Mouse (Mus musculus): ENCODE results near the gene AY074887.
"Not testable (repeated sequence)": the region's sequence is repeated elsewhere in the genome, so short reads cannot be mapped to it uniquely, and the experiment has no call there.

The AY074887 gene

DNA sequence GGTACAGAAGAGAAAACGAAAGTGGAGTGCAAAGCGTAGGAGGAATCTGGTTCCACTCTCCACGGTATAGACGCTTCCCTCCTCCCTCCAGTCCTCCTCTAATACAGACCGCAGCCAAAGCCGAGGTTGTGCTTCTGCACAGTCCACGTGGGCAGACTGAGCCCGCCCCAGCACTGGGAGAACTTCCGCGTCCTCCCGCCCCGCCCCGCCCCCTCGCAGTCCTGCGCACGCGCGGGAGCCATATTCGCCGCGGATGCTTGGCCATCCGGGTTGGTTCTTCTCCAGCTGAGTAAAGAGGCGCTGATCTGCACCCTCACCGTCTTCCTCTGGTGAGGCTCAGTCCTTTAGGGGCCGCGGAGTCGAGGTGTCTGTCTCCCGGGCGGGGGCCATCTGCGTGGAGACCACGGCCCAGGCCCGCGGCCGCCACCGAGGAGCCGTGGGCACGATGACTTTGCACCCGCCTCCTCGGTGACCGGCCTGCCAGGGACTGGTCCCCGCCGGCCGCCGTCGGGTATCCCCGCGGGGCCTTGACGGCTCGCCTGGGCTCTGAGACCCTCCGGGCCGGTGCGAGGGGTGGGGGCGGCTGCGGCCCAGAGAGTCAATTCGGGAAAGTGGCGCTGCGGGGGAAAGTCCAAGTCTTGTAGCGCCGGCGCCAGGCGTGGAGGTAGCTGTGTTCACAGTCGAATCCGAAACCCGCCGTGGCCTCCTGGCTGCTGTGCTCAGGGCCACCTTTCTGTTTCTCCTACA lies at the start of gene AY074887, which contains the start of gene Psma4:
Gene AY074887, minus strand, starts transcription at position 424 of the 747 bp plus-strand sequence.
Gene Psma4, plus strand, starts transcription at position 216 of the 747 bp plus-strand sequence.
- DNase-seq, result peak; percentile 96

DNA sequence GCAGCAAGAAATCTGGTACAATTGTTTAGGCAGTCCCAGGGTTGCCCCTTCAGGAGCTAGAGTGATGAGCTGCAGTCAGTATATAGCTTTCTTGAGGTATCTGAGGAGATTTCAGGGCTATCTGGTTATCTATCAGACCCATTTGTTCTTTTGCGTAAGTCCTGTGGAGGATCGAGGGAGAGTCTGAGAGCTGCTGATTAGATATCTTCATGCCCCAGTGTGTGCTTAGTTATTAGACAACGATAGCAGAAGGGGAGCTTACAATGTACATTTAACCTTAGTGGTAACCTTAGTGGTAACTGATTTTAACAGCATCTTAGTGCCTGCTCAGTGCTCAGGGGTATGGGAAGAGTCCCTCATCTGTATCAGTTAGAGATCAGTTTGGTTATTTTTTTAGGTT lies 44.8 kb upstream of the AY074887 start:
- DNase-seq, result no peak

DNA sequence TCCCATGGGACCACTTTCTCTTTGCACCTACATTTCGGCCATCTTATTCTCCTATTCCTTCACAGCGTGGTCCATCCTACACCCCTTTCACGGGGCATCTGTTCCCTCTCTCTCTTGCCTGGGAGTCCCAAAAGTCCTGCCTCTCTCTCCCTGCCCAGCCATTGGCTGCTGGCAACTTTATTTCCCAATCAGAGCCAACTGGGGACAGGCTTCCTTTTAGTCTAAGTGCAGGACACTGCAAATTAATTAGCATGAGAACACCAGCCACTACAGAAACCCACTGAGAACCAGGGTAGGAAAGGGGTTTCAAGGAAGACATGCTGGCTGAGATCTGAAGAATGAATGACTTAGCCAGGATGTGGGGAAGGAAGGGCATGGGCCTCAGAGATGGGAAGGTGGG lies 43.6 kb upstream of the AY074887 start:
- no peak for DNase-seq

DNA sequence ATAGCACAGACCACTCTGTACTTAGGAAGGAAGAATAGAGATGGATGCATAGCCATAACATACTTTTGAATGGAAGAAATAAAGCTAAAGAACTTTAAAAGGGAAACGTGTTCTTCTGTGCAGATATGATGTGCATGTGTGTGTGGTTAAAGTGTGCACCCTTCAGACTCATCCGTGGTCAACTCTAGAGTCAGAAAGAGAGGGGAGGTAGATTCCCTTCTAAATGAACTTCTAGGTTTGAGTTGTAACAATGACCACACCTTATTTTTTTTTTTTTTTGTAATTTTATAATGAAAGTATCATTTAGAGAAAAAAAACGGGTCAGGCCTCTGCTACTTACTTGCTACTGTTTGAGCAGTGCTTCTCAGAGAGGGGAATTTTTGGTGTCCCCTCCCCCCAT lies 39.6 kb upstream of the AY074887 start:
- DNase-seq, result no peak

DNA sequence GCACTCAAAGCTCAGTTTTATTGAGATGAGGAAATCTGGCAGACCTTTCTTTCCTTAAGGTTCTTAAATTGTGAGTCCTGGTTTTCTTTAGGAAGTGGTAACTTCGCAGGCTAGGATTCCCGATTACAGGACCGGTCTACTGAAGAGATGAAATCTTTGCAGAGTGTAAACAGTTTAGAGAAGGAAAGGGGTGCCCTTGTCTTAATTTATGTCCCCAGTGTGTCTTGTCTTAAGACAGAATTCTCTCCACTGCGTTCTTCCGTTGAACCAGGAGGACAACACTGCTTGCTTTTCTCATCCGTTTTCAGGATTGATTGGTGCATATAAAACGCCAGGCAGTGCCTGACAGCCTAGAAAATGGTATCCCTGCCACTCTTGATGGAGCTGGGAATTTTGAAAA lies 31.6 kb upstream of the AY074887 start:
- DNase-seq, result no peak

DNA sequence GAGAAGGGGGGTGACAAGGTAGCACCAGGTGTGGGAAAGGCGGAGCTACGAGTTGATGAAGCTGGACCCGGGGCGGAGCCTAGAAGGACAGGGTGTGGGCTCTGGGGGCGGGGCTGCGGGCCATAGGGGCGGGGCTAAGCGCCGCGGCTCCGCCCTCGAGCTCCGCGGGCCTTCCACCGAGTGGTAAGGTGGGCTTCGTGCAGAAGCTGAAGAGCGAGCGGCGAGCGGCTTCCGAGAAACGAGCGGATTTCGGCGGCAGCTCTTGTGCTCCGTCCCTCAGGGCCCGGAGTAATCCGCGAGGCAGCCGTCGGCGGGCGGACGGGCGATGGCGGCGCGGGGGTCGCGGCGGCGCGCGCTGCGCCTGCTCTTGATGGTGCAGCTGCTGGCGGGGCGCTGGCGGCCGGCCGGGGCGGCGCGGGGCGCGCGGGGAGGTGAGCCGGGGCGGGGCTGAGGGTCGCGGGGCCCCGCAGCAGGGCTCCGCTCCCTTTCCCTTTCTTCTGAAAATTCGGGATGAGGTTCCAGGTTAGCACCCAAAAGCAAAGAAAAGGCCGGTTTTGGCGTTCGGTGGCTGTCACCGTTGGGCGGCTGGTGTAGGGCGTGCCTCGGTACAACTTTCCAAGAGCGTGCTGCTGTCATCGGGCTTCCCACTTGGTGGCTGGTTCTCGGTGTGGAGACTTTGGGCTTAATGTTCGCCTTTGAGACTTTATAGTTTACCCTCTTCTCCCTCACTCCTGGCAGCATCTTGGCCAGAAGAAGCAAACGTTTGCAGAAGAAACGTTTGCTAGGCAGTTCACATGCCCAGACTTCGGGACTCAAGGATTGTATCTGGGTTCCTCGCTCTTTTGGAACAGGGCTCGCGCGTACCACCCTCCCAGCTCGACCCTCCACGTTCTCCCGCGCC lies 30.7 kb upstream of the AY074887 start:
- peak; percentile 62 for DNase-seq

DNA sequence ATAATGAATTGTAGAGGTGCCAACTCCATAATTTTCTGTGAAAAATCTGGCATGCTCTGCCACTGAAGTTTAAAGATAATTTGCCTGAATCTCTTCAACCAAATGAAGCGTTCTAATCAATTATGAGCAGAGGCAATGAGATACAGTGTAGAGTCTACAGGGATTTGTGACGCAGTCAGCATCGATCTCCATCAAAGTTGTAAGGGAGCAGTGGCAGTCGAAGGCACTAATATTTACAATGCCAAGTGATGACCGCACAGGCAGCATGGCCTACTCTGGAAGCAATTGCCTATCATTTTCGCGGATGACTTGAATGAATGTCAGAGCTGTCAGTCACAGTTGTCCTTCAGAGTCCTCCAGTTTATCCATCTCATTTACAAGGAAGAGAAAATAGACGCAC lies 29.9 kb upstream of the AY074887 start, which contains the start of gene Chrna5:
Gene Chrna5, plus strand, starts transcription at position 207 of the 400 bp plus-strand sequence.
- no peak for DNase-seq

DNA sequence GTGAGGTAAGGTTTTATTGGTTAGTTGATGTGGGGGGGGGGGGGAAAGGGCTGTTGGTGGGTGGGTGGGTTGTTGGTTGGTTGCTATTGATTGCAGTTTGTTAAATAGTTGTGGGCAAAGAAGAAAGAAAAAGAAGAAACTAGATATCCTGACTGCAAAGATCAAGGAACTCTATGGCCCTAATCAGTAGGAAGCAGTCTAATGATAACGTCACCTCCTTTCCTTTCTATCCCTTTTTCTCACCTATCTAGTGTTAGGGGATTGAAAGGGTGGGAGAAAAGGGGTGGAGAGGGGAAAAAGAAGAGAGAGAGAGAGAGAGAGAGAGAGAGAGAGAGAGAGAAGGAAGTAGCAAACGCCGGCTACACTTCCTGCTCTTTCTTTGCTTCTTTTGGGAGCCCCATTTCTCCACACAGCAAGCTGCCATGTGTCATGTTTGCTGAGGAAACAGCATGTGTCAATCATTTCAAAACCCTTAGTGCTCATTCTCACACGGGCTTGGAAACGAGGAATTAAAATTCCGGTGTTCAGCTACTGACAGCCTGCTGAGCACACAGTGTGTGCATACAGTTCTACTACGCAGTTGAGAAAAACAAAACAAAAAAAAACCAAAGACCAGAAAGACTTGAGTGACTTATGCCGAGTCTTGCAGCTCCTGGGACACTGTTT lies 19.3 kb upstream of the AY074887 start:
- DNase-seq, result no peak

DNA sequence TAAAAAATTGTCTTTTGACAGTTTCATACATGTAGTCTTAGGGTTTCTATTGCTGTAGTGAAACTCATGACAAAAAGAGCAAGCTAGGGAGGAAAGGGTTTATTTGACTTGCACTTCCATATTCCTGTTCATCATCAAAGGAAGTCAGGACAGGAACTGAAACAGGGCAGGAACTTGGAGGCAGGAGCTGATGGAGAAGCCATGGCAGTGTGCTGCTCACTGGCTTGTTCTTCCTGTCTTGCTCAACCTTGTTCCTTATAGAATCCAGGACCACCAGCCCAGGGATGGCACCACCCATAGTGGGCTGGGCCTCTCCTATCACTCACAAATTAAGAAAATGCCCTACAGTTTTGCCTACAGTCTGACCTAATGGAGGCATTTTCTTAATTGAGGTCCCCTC lies 12.9 kb upstream of the AY074887 start:
- no peak for DNase-seq

DNA sequence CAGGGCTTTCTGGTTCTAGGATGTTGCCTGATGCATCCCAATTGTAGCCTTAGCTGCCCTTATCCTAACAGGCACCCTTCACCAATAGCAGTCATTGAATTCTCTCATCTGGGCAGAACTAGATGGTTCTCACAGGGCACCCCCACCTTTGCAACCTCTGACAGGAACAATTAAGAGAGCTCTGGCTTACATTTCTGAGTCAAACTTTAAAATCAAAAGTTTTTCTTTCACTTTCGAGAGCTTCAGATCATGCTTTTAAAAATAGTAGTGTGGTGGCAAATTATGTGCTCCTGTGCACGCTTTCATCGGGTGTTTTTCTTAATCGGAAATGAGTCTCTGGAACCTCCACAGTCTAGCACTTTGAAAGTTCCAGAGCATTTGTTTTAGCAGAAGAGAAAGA lies 10.3 kb upstream of the AY074887 start:
- no peak for DNase-seq

DNA sequence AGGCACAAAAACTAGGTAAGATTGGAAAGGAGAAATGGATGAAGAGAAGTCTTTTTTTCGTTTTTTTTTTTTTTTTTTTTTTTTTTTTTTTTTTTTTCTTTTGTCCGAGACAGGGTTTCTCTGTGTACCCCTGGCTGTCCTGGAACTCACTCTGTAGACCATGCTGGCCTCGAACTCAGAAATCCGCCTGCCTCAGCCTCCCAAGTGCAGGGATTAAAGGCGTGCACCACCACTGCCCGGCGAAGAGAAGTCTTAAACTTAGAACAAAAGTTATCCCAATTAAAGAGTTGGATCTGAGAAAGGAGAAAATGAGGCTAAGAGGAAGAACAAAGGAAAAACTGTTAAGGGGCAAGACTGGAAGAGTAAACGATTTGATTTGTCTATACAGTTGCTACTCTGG lies 636 bp downstream of the AY074887 start:
- not testable (repeated sequence) for DNase-seq

DNA sequence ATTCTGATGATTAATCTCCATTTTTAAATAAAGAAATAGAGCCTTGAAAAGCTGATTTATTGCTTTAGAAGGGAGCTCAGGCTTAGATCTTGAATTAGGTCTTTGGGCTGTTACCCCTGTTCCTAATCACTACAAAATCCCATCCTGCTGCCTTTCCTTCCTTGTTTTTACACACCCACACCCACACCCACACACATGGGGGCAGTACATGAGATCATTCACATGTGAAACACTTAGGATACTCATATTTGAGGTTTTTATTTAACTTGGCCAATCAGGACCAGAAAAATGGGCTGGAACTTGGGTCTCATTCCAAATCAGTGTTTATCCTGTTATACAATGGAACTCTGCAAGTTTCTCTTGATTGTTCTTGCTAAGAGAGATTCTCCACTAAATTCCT lies 1.3 kb downstream of the AY074887 start:
- DNase-seq, result no peak

DNA sequence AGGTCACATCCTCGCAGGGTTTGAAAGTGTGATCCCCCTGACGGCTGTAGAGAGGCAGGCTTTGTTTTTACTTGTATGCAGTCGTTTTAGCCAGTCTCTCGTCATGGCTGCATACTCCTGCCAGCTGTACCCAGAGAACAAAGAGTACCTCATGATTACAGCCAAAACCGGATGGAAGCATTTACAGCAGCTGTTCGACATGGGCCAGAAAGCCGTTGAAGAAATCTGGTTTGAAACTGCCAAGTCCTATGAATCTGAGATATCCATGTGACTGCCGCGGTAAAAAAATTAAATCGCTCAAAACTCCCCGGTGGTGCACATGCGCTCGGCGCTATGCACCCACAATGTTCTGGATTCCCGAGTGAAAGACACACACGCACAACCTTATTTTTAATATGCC lies 4.5 kb downstream of the AY074887 start:
- DNase-seq, result no peak

DNA sequence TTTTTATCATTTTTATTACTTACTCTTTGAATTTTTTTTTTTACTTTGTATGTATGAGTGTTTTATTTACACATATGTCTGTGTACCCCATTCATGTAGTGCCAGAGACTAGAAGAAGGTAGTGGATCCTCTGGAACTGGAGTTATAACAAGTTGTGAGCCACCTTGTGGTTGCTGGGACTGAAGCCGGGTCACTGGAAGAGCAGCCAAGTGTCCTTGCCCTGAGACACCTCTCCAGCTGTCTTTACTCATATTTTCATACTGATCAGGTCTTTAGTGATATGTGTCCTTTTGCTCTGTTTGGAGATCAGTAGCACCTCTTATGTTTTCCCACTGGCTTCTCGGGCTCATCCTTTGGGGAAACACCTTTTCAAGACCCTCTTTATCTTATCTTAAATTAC lies 6.3 kb downstream of the AY074887 start:
- no peak for DNase-seq

DNA sequence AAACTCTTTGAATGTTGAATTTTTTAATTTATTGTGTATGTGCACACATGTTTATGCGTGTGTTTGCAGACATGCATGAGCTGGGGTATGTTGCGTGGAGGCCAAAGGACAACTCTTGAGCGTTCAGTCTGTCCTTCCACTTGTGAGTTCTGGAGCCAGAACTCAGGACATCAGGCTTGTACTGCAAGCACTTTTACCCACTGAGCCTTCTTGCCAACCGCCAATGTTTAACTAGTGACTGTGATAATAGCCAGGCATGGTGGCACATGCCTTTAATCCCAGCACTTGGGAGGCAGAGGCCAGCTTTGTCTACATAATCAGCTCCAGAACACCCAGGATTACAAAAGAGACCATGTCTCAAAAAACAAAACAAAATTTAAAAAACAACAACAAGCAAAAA lies 8.7 kb downstream of the AY074887 start:
- no peak for DNase-seq

DNA sequence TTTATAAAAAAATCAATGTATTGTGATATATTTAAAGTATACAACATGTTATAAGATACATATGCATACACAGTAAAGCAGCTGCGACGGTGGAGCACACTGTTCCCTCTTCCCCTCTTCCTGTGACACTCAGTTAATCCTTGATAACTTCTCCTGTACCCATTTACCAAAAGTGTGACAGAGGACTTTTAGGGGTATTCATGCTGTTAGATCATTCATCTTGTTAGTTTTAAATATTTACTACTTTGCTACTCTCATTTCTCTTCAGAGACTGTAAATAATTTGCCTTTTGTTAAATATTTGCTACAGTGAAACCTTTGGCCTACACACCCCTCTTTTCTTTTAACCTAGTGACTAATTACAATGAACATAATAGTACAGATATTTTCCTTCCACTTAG lies 18.4 kb downstream of the AY074887 start:
- no peak for DNase-seq

DNA sequence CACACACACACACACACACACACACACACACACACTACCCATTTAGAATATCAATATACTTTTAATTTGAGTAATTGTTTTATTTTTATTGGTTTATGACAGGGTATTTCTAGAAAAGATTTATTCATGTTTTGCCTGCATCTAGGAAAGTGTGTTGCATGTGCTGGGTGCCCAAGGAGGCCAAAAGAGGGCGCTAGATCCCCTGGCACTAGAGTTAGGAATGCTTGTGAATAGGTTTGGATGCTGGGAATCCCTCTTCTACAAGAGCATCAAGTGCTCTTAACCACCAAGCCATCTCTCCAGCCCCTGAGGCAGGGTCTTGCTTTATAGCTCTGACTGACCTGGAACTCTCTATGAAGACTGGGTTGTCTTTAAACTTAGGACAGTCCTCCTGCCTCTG lies 19.0 kb downstream of the AY074887 start:
- DNase-seq, result no peak

DNA sequence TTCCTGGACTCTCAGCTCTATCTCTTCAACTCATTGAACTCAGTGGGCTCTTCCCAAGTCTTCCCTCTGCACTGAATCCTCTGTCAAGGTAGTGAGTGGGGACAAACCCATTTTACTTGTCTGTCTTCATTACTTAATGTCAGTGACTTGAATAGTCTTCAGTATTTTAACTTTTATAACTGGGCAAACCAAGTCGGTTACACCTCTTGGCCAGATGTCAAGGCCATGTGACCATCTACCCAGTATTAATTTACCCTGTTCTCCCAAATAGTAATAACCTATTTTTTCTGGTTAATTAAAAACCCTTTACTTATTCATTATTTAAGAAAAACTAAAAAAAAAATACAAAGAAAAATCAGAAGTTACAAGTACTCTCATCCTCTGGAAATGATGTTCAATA lies 20.1 kb downstream of the AY074887 start:
- no peak for DNase-seq

DNA sequence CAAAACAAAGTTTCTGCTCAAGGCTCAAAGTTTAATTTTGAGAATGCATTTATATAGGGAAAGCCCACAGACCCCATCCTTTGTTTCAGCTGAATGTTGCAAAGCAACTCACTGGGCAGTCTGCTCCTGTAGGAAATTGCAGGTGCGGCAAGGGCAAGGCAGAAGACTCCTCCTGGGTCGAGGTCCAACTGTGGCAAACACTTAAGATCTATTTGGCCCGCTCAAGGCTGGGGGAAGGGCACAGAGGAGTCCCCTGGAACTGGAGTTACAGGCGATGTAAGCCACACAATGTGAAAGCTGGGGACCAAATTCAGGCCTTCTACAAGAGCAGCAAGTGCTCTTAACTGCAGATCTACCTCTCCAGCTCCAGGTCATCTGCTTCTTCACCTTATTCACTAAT lies 30.9 kb downstream of the AY074887 start:
- no peak for DNase-seq

DNA sequence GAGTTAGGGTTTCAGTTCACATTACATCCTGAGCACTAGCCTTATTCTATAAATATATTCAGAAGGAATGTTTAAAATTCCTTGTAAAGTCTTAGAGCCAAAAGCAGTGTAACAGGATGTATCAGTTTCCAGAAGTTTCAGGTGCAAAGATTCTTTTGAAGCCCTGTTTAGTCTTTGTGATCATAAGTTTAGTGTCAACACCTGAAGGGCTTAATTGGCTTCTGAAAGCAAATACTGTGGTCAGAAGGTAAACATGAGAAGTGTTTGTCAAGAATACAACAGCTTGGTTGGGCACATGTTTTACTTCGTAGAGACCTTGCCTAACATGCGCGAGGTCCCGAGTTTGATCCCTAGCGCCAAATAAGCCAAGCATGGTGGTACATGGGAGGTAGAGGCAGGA lies 32.0 kb downstream of the AY074887 start:
- no peak for DNase-seq

DNA sequence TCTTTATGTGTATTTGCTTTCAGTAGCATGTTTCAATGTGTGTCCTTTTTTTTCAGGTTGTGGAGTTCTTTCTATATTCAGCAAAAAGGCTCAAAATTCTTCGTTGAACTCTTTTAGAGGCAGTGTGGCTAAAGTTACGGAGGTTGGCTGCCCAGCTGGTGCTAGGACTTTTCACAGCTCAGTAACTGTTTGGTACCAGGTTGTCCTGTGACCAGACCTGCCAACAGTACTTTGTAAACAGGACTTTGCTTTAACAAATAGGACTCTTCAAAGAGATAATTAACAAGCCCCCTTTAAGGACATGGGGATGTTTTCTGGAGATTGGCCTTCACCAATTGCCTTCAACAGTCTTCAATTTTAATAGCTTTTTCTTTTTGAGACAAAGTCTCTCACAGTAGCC lies 32.6 kb downstream of the AY074887 start:
- no peak for DNase-seq

DNA sequence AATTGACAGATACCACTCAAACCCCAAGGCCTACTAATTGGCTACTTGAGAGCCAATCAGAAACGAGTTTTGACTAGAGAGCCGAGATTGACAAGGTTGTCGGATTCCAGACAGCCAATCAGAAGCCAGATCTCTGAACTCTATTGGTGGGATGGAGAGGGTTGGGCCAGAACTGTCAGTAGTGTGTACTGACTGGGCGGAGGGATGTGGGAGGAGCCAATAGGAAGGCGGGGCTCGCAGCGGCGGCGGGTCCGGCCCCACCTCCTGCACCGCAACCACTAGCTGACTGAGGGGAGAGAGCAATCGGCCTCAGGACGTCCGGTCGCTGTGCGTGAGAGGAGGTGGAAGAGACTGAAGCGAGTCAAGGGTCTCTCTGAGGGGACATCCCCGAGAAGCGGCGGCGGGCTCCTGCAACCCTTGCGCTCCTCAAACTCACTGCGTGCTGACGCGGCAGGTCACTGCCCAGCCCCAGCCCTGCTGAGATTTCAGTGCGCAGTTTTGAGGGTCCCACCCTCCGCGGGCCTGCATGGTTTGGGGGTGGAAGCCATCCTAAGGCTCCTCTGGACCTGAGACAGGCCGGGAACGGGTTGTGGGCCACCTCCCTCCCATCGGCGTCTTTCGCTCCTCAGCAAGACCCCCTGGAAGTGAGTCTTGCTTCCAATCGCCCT lies 33.7 kb downstream of the AY074887 start, which contains the start of gene Hykk:
Gene Hykk, plus strand, starts transcription at position 274 of the 668 bp plus-strand sequence.
- DNase-seq, result peak; percentile 80

DNA sequence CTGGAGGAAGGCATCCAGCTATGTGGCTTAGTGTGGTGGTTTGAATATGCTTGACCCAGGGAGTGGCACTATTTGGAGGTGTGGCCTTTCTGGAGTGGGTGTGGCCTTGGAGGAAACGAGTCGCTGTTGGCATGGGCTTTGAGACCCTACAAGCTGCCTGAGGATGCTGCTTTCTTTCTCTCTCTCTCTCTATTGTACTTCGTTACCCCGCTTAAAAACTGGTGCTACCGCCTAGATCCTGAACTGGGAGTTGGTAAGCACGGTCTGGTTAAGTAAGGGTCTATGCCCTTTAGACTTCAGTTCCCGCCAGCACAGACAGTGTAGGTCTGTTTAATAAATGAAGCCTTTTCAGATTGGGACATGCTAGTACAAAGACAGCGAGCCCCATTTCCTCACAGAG lies 34.4 kb downstream of the AY074887 start:
- DNase-seq, result no peak
